7 mouse cellular contexts compared by ENCODE assay signal in the genomic region with DNA sequence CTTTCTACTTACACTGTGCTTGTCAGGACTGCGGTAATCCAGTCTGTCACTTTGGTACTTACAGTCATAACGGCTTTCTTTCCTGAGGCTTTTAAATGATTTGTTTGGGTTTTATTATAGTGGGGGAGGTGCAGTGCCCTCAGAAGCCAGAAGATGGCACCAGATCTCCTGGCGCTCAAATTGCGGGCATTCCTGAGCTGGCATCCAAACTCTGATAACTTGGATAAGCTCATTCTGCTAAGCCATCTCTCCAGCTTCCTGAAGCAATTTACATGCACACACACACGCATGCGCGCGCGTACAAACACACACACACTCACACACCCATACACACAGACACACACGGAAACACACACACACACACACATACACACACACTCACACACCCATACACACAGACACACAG. TPM values are rescaled to one million over a fixed set of nuclear protein-coding genes. Genes with fewer than 3 reads are reported as not detected.
DNase-seq lines count a peak whose midpoint lies in the region; ATAC-seq and TF ChIP-seq lines count a peak whose summit lies in the region.

No protein-coding gene starts in this region.

- 14% methylated on average over 10 of the region's 10 CpGs for WGBS in hindbrain, embryonic 16.5 days

- no peaks in the 10 kb centered on the region for H3K27me3 ChIP-seq in hindbrain, embryonic 16.5 days (replicated peaks; ENCODE audit: control insufficient read depth, insufficient read depth, low read length)

- intact Hi-C loops in left cerebral cortex, adult 2 months (cut with DNase I): loop anchor here (1.0 to 5.0 kb wide), 2 partner anchors 71 to 155 kb away; partner anchors contain the start of gene Golph3l

- no peak overlapping the region for H3K27ac ChIP-seq in hindbrain, embryonic 16.5 days (ENCODE audit: low read depth, low read length)
- H3K27ac ChIP-seq in left cerebral cortex, adult 2 months: no peak overlapping the region

- peak; percentile 78 to 84 for DNase-seq in cerebellum, postnatal 25 days
- peak; percentile 43 to 45 for DNase-seq in frontal cortex, postnatal 10 days (ENCODE audit: low spot score in 2 of 2)
- DNase-seq in left cerebral cortex, adult 2 months (ENCODE audit: extremely low spot score in 1 of 2, low spot score in 2 of 2): peak; percentile 69 to 73
- DNase-seq in right cerebral cortex, postnatal 14 days: peak; percentile 68

- TF ChIP-seq CTCF in left cerebral cortex, adult 2 months (IDR thresholded peaks at IDR 0.05): peak; percentile 89

- peak; percentile 69 for ATAC-seq in activated CD4-positive, CD25-positive, alpha-beta regulatory T cell, adult 4 months
- ATAC-seq in hindbrain, embryonic 16.5 days: peak; percentile 85
- peak; percentile 74 for ATAC-seq in megakaryocyte progenitor cell, adult 5-6 weeks (replicated peaks; ENCODE audit: poor library complexity)

- no peaks in the 10 kb centered on the region for H3K4me1 ChIP-seq in hindbrain, embryonic 16.5 days (ENCODE audit: control insufficient read depth, insufficient read depth, low read depth, low read length)

- no peak overlapping the region for H3K4me3 ChIP-seq in hindbrain, embryonic 16.5 days (ENCODE audit: low read length)
- H3K4me3 ChIP-seq in left cerebral cortex, adult 2 months: no peak overlapping the region

- no peak overlapping the region for H3K9ac ChIP-seq in hindbrain, embryonic 16.5 days (ENCODE audit: low read depth, low read length)

- no peaks in the 10 kb centered on the region for H3K9me3 ChIP-seq in hindbrain, embryonic 16.5 days (ENCODE audit: control insufficient read depth, low read length)

- no peak overlapping the region for H3K4me2 ChIP-seq in hindbrain, embryonic 16.5 days (ENCODE audit: low read length)

- H3K36me3 ChIP-seq in hindbrain, embryonic 16.5 days (ENCODE audit: control insufficient read depth, insufficient read depth, low read length): no peaks in the 10 kb centered on the region

RNA-seq across cellular contexts. Expression of gene Ctss, which starts 9.1 kb away (rescaled TPM):
- polyA plus RNA-seq in activated CD4-positive, CD25-positive, alpha-beta regulatory T cell, adult 4 months (2017; shearing (Covaris generic)): 100 to 1,000 TPM; 365 to 472 TPM
- polyA plus RNA-seq in hindbrain, embryonic 16.5 days (2015; fragmentation: Nextera tagmentation; extraction: Ambion mirVana): 11.6 and 16.3 TPM in 2 replicates
- 10 to 100 TPM; 55.2 to 56.9 TPM for total RNA-seq in left cerebral cortex, adult 2 months (2021)
- 43.7 and 64.7 TPM in 2 replicates for total RNA-seq in megakaryocyte progenitor cell, adult 5-6 weeks (2015)
- total RNA-seq in megakaryocyte progenitor cell, adult 5-6 weeks (2017): 73.6 and 105 TPM in 2 replicates

RNA-seq across cellular contexts. Expression of gene Ctsk, which starts 18.4 kb away (rescaled TPM):
- polyA plus RNA-seq in activated CD4-positive, CD25-positive, alpha-beta regulatory T cell, adult 4 months (2017; shearing (Covaris generic)): not detected
- 8.4 and 10.0 TPM in 2 replicates for polyA plus RNA-seq in hindbrain, embryonic 16.5 days (2015; fragmentation: Nextera tagmentation; extraction: Ambion mirVana)
- 1 to 10 TPM; 4.3 to 5.5 TPM for total RNA-seq in left cerebral cortex, adult 2 months (2021)
- 0.17 and 0.49 TPM in 2 replicates for total RNA-seq in megakaryocyte progenitor cell, adult 5-6 weeks (2015)
- total RNA-seq in megakaryocyte progenitor cell, adult 5-6 weeks (2017): not detected in 2 replicates

RNA-seq across cellular contexts. Expression of gene Hormad1, which starts 42.0 kb away (rescaled TPM):
- polyA plus RNA-seq in activated CD4-positive, CD25-positive, alpha-beta regulatory T cell, adult 4 months (2017; shearing (Covaris generic)): not detected
- not detected in 2 replicates for polyA plus RNA-seq in hindbrain, embryonic 16.5 days (2015; fragmentation: Nextera tagmentation; extraction: Ambion mirVana)
- not detected for total RNA-seq in left cerebral cortex, adult 2 months (2021)
- total RNA-seq in megakaryocyte progenitor cell, adult 5-6 weeks (2015): not detected in 2 replicates
- total RNA-seq in megakaryocyte progenitor cell, adult 5-6 weeks (2017): not detected in 2 replicates
